Mouse (Mus musculus): Measurements from ENCODE around the gene Plxna3.
"Not testable (repeated sequence)": the region's sequence is repeated elsewhere in the genome, so short reads cannot be mapped to it uniquely, and the experiment has no call there.

Gene Plxna3

GRCm38 (mm10) chrX:74328725-74329161 is at the start of gene Plxna3:
Gene Plxna3, plus strand, starts transcription at chrX:74329066.
- DNase-seq (ENCODE audit: low spot score): peak; percentile 75

DNA sequence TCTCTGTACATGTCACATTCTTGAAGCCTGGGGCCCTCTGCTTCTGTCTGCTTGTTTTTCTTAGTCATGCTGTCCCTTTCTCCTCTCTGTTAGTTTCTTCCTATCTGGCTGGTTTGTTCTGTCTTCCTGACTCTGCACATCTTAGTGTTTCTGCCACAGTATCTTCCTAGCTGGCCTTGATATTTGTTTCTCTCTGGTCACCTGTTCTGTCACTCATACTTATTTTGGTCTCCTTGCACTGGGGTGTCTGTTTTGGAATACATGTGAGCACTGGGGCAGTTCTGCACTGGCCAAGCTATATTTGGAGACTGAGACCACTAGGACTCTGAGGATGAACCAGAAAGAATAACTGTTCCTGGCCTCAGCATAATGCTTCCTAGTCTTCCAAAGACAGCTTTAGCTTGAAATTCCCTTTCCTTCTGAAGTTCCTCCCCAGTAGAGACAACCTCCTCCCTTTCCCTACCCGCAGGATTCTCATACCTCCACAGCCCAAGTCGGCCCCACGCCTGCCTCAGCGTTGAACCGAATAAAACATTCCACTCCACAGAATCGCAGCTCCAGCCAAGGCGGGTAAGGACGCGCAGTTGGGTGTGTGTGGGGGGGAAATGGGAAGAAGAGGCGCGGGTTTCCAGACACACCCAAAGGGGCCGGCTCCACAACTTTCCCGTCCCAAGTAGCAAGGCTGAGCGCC is 47.7 kb upstream of the Plxna3 start:
- no peak for DNase-seq (ENCODE audit: low spot score)

DNA sequence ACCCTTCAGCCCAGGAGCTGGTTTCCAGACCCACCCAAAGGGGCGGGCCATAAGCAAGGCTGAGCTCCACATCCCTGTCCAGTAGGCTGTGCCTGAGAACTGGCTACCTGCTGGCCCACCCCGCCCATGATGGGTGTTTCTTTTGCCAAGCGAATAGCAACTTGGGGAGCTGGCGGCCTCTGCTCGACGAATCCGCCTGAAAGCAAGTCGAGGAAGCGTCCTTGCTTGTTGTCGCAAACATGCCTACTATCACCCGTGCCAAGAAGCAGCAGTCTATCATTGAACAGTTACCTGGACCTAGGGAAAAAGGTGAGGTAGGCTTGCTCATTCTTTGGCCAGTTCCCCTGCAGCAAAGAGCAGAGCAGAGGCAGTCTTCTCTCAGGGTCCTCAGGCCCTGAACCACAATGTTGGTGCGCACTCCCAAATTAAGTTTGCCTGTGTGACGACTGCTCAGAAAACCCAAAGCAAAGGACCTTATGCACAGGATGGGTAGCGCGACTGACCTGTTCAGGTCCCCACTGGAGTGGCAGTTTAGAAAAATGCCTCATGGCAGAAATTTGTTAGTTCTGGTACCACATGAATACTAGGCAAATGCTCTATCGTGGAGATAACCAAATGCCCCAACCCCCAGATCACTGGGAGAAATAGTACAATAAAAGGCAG is 47.0 kb upstream of the Plxna3 start, which contains the start of the genes Taz and Dnase1l1:
TSS of gene Taz (plus strand) at position 181 of the 663 bp plus-strand sequence.
TSS of gene Dnase1l1 (minus strand) at position 606 of the 663 bp plus-strand sequence.
- DNase-seq (ENCODE audit: low spot score): peak; percentile 70

- peak; percentile 88 for DNase-seq (ENCODE audit: low spot score)
These were observed 46.3 kb upstream of the Plxna3 start for GRCm38 (mm10) chrX:74282395-74283091.

DNA sequence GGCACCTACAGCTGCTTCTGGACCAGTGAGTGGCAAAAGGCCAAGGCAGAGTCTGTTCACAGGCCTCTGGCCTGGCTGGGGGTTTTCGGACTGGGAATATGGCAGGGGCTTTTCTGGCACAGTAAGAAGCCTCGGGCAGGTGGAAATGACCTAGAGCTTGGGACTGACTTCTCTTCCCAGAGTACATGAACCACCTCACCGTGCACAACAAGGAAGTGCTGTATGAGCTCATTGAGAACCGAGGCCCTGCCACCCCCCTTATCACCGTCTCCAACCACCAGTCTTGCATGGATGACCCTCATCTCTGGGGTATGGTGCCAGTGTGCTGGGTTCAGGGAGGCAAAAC is 45.8 kb upstream of the Plxna3 start:
- DNase-seq (ENCODE audit: low spot score): no peak

DNA sequence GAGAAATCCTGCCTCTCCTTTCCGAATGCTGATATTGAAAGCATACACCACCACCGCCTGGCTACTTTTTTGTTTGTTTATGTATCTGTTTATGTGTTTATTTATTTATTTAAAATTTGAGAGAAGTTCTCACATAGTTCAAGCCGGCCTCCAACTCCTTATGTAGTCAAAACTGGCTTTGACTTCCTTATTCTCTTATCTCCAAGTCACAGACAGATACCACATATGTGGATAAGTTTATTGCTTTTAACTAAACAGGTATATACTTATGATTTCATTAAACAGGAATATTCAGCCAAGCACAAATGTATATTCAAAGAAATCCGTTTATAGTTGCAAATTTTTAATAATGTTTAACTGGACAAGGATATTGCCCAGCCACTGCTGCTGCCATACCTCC is 35.4 kb upstream of the Plxna3 start:
- DNase-seq (ENCODE audit: low spot score): no peak

DNA sequence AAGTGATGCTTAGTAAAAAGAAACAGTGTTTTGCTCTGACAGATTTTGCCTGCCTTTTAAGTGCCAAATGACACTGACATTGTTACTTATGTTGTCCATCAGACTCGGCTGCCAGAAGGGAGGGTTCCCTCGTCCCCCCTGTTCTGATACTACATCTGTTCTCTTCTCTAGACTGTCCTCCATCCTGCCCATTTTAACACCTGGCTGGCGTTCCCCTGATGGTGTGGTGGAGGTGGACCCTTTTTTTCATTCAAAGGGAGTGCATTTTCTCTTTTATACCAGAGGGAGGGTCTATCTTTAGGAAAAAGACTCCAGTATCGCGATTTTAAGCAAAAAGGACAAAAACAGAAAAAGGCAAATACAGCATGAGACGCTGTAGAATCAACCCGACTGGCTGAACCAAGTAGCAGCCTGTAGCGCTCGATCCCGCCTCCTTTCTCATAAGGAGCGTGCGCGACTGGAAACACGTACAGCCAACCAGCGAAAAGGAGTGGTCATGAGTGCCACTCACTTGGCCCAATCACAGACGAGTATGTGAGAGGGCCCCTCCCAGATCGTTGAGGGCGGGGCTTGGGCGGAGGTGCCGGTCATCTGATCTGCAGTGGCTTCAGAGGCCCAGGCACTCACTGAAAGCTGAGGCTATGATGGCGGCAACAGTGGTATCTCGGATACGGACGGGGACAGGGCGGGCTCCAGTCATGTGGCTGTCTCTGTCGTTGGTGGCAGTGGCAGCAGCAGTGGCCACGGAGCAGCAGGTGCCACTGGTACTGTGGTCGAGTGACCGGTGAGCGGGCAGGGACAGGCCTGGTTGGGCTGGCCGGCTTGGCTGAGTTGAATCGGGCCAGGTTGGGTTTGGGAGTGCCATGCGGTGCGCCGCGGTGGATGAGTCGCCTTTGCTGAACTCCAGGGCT is 32.1 kb upstream of the Plxna3 start, which contains the start of gene Atp6ap1:
TSS of gene Atp6ap1 (plus strand) at position 560 of the 911 bp plus-strand sequence.
- peak; percentile 95 for DNase-seq (ENCODE audit: low spot score)

- no peak for DNase-seq (ENCODE audit: low spot score)
These were observed 30.5 kb upstream of the Plxna3 start for GRCm38 (mm10) chrX:74298348-74298747.

GRCm38 (mm10) chrX:74299721-74300120 is 29.1 kb upstream of the Plxna3 start:
- no peak for DNase-seq (ENCODE audit: low spot score)

DNA sequence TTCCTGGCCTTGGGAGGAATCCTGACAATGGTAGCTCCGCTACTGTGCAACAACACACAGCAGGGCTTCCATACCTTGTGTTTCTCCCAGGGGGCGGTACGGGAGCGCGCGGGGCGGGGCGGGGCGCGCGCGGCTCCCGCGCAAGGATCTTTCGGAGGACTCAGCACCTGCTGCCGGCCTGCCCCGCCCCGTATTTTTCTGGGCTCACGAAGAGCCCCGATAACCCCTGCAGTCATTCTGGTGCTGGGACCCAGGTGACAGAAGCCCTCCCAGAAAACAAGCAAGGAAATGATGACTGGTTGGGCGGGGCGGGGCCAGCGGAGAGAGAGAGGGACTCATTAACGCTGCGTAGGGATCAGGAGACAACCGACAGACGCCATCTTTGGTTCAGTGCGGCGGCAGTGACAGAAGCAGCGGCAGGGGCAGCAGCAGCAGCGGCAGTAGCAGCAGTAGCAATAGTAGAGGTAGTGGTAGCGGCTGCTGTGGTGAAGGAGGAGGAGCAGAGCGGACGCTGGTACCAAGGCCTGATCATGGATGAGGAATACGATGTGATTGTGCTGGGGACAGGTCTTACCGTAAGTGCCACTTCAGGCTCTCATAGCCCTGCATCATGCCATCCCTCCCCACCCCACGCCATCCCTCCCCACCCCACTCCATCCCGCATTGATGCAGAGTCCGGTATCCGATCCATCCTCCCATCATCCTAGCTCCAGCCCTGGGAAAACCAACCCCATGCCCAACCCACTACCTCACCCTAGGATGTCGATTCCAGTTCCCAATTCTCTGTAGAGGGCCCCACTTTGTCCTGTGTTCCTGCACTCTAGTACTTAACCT is 23.8 kb upstream of the Plxna3 start, which contains the start of gene Gdi1:
TSS of gene Gdi1 (plus strand) at position 132 of the 834 bp plus-strand sequence.
- DNase-seq (ENCODE audit: low spot score): peak; percentile 79

DNA sequence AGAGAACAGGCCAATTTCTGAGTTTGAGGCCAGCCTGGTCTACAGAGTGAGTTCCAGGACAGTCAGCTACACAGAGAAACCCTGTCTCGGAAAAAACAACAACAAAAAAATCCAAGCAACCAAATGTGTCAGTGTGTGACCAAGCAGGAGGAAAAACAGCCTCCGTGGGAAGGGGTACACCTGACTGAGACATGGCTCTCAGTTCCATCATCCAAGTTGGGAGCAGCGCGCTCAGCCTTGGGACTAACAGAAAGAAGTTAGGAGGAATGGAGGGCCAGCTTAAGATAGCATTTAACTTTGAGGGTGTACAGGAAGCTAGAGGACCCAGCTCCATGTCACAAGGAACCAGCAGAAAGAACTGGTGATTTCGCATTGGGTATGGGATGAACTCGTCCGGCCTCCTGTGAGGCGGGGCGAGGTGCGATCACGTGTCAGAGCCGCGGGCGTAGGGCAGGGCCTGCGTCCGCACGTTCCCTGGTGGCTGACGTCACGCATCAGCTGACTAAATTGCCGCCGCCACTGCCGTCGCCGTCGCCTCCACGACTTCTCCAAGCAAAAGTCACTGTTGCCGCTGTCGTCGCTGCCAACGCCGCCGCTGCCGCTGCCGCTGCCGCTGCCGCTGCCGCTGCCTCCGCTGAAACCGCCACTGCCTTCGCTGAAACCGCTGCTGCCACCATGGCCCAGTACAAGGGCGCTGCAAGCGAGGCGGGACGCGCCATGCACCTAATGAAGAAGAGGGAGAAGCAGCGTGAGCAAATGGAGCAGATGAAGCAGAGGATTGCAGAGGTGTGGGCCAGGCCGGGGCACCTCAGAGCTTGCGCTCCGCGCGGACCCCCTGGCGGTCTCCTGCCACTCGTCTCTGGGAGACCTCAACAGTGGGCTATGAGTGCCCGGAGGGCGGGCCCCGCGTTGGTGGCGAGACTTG is 16.1 kb upstream of the Plxna3 start, which contains the start of gene Fam50a:
TSS of gene Fam50a (plus strand) at position 494 of the 925 bp plus-strand sequence.
- DNase-seq (ENCODE audit: low spot score): peak; percentile 86

DNA sequence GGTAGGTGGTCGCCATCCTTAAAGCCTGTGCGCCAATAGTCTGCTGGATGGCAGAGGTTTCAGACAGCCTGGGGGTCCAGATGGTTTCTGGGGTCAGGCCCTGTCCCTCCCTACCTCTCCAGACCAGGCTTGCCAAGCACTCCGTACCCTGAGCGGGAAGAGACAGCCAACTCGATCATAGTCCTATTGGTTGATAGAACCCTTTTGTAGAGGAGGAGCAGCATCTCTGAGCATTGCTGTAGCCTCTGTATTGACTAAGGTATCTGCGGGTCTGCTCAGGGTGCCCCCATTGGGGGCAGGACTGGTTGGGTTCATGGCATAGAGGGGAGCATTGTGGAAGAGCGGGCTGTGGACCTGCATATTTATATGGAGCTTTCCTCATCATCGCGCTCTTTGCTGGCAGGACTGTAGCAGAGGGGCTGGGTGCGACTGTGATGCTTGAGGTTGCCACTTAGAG is 377 bp downstream of the Plxna3 start:
- no peak for DNase-seq (ENCODE audit: low spot score)

GRCm38 (mm10) chrX:74330166-74330930 is 1.5 kb downstream of the Plxna3 start:
- no peak for DNase-seq (ENCODE audit: low spot score)

GRCm38 (mm10) chrX:74352645-74353466 is 24.0 kb downstream of the Plxna3 start:
- peak; percentile 6 for DNase-seq (ENCODE audit: low spot score)

DNA sequence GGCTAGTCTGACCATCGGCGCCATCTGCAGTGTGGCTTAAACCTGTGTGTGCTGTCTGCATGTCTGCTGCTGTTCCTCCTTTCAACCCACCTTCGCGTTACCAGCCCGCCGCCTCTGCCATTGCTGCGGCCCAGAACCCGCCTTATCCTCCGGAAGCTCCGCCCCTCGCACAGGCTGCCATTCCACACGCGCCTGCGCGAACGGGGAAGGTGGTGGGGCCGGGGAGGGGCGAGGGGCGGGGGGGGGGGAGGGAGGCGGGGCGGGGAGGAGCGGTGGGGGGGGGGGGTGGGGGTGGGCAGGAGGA is 24.6 kb downstream of the Plxna3 start, which contains the start of gene Lage3:
TSS of gene Lage3 (minus strand) at position 152 of the 304 bp plus-strand sequence.
- peak; percentile 81 for DNase-seq (ENCODE audit: low spot score)

- DNase-seq (ENCODE audit: low spot score): not testable (repeated sequence)
These were observed 28.2 kb downstream of the Plxna3 start for GRCm38 (mm10) chrX:74357069-74357468.

DNA sequence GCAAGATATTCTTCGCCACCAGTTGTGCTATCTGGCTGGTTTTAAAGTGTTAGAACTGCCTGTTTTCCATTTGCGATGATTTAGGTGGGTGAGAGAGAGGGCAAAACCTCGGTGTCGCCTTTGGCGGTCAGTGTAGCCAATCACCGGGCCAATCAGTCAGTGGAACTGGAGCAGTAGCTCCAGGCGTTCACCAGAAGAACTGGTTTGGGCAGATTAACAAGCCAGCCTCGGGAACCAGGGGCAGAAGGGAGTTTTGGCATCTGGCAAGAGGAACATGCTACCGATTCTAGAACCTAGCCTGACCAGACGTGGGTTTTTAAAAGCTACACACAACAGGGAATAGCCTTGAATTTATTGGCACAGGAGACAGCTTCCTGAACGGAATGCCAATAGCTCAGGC is 30.3 kb downstream of the Plxna3 start:
- DNase-seq (ENCODE audit: low spot score): no peak

DNA sequence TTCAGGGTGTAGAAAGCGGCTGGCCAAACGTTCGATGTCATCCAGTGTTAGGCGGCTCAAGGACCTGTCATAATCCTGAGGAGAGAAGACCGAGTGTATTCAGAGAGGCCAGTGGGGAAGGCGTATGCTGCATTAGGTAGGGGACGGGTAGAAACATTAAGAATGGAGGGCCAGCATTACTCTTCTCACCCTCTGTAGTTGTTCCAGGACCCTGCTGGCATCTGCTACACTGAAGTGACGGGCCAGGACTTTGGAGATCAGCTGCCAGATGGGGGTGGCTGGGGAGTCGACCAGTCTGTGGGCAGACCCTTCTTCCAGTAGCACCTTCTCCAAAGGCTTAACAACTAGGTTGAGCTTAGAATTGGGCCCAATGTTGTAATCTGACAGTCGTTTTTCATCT is 38.6 kb downstream of the Plxna3 start:
- no peak for DNase-seq (ENCODE audit: low spot score)

Measured in embryo, embryonic 10.5 days (tissue).